Mouse (Mus musculus) layer of hippocampus, adult 11-12 months (tissue): Measurements from ENCODE around the gene Arglu1.

Source experiments
- DNase-seq: peaks from one replicate; pipeline ENCODE4 v3.0.0; 2022; ENCODE audit warnings: low spot score

The Arglu1 gene

GRCm38 (mm10) chr8:8621236-8621917 is 68.9 kb downstream of the Arglu1 start:
- peak; percentile 67 for DNase-seq

GRCm38 (mm10) chr8:8620536-8620935 is 69.8 kb downstream of the Arglu1 start:
- DNase-seq, result no peak

- no peak for DNase-seq
These were observed 70.8 kb downstream of the Arglu1 start for GRCm38 (mm10) chr8:8619221-8620194.
